Mouse (Mus musculus) v-Abl transformed pro-B cells (cell line): ENCODE results near the gene Phf19.

Experiments used
- in situ Hi-C, 2 experiments: fragments of 400-800 bp; cut with MboI; formaldehyde crosslinking; loops; one replicate each; pipeline ENCODE4 v1.15.1; 2025; ENCODE audit not compliant: unreplicated experiment in 2 of 2

The Phf19 gene

DNA sequence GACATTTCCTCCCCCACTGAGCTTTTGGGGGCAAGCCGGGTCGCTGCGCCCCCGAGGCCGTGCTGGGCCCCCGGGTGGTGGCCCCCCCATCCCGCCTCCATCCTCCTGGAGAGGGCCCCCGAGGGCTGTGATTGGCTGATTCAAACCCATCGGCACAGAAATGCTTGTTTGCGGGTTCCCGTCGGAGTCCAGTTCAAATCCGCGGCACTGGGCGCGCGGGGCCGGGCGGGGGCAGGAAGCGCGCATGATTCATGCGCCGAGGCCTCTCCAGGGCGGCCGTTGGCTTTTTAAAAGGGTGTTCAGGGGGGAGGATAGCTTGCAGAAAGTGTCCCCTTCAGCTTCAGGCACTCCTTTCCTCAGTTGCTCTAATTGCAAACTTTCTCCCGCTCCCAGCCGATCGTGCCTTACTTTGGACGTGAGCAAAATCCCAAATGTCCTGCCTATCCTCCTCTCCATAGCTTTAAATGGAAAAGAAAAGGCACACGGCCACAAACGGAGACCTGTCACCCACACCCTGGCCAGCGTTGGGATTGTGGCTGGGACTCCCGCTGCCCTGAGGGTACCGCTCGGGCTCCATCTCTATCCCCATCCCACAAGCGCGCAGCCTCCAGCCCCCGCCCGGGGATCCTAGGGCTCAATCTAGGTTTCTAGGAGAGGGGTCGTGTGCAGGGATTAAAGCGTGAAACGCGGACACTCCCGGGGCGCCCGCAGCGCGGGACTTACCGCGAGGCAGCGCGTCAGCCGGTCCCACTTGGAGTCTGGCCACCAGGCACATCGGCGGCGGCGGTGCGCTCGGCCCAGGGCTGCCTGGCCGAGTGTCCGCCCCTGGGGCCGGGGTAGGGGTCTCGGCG is at the start of gene Phf19:
TSS of gene Phf19 (minus strand) at position 809 of the 851 bp plus-strand sequence.
- in situ Hi-C loops, result no loop called here

DNA sequence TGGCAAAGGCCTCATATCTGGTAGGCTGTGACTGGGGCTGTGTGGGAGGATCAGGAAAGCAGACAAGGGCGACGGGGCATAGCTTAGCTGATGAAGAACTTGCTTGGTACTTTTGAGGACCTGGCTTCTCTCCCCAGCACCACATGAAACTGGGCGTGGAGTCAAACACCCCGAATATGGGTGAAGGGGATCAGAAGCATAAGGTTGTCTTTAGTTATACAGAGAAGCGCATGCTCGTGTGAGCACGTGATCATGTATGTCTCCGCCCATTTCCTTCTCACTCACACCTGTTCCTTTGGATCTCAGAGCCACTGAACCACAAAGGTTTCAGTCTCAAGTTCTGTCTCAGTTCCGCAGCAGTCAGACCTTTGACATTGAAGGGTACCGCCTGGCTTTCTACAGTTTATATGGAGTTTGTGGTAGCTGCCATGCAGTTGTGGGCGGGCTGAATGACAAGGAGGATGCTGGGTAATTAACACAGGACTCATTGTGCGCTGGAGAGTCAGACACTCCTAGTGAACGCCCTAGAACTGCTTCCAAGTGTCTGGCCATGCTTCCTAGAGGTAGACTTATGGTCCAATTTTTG is 49.6 kb upstream of the Phf19 start:
- in situ Hi-C loops, result loop anchor here (5.0 to 25.0 kb wide), 4 partner anchors 61 to 191 kb away; partner anchors contain the start of genes Cutal (in 2 of the 2), Psmd5 (in 2 of the 2) and Hspa5 (in 1 of the 2)

- in situ Hi-C loops, result loop anchor here (5.0 to 25.0 kb wide), 4 partner anchors 61 to 191 kb away; partner anchors contain the start of genes Cutal (in 2 of the 2), Psmd5 (in 2 of the 2) and Hspa5 (in 1 of the 2)
These were observed 49.1 kb upstream of the Phf19 start for GRCm38 (mm10) chr2:34962893-34963292.

DNA sequence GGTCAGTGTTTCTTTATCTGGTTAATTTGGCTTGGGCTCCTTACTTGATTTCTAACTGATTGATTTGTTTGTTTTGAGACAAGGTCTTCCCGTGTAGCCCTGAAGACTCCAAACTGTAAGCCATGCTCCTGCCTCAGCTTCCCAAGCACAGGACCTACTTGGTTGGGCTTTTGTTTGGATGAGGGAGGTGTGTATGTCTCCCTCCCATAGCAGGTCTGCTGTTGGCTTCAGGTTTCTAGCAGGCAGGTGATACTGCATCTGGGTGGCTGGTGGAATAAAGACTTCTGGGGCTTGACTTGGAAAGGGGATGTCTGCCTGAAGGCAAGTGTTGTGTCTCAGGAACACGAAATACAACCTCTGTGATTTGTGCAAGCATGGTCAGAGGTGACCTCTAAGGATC is 48.4 kb upstream of the Phf19 start:
- in situ Hi-C loops, result loop anchor here (5.0 to 25.0 kb wide), 4 partner anchors 60 to 190 kb away; partner anchors contain the start of genes Cutal (in 2 of the 2), Psmd5 (in 2 of the 2) and Hspa5 (in 1 of the 2)

DNA sequence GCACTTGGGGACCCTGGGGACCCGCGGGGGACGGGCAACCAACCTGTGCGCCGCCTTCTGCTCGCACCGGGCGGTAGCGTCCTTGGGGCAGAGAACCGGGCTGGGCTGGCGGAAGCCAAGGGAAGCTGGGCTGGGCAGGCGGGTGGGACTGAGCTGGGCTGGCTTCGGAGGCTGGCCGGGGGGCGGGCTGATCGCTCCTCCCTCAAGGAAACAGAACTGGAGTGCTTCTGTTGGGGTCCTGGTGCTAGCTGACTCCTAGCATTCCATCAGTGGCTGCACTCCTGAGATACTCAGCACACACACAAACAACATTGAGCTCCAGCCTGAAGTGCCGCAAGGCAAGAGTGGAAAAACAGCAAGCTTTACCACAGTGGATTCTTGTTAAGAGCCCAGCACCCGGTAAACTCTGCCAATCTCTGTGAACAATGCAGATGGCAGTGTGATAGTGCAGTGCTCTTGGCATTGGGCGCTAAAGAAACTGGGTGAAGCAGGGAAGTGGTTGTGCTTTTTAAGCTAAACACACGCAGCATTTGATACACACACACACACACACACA is 47.7 kb upstream of the Phf19 start, which contains the start of gene Traf1:
TSS of gene Traf1 (minus strand) at position 292 of the 556 bp plus-strand sequence.
- in situ Hi-C loops, result loop anchor here (5.0 to 25.0 kb wide), 4 partner anchors 59 to 189 kb away; partner anchors contain the start of genes Cutal (in 2 of the 2), Psmd5 (in 2 of the 2) and Hspa5 (in 1 of the 2)

GRCm38 (mm10) chr2:34960966-34961365 is 47.1 kb upstream of the Phf19 start:
- in situ Hi-C loops, result loop anchor here (5.0 to 25.0 kb wide), 4 partner anchors 59 to 189 kb away; partner anchors contain the start of genes Cutal (in 2 of the 2), Psmd5 (in 2 of the 2) and Hspa5 (in 1 of the 2)

- in situ Hi-C loops, result loop anchor here (5.0 to 25.0 kb wide), 4 partner anchors 58 to 188 kb away; partner anchors contain the start of genes Cutal (in 2 of the 2), Psmd5 (in 2 of the 2) and Hspa5 (in 1 of the 2)
These were observed 46.6 kb upstream of the Phf19 start for GRCm38 (mm10) chr2:34960466-34960865.

GRCm38 (mm10) chr2:34958582-34958981 is 44.8 kb upstream of the Phf19 start:
- in situ Hi-C loops, result loop anchor here in 1 of 2 experiments (25.0 kb wide), 1 partner anchor 96 kb away; the partner anchor contains the start of genes Cutal and Psmd5

GRCm38 (mm10) chr2:34958036-34958435 is 44.2 kb upstream of the Phf19 start:
- in situ Hi-C loops, result loop anchor here in 1 of 2 experiments (25.0 kb wide), 1 partner anchor 96 kb away; the partner anchor contains the start of genes Cutal and Psmd5

DNA sequence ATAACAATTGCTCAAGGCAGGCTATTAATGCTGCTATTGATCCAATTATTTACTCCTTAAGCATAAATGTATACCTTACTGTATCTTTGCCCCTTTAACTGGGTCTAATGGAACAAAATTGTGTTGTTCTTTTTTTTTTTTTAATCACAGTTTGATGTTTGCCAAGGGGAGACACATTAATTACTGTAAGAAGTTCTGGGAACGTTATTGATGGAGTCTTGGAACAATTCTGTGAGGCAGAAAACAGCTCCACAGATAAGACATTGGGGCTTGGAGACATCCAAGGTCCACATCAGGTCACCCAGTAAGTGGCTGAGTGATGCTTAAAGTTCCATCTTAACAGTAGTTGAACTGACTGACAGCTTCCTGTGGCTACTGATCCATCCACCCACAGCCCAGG is 43.6 kb upstream of the Phf19 start:
- in situ Hi-C loops, result loop anchor here in 1 of 2 experiments (25.0 kb wide), 1 partner anchor 95 kb away; the partner anchor contains the start of genes Cutal and Psmd5

- in situ Hi-C loops, result loop anchor here in 1 of 2 experiments (25.0 kb wide), 1 partner anchor 95 kb away; the partner anchor contains the start of genes Cutal and Psmd5
These were observed 43.1 kb upstream of the Phf19 start for GRCm38 (mm10) chr2:34956941-34957340.

DNA sequence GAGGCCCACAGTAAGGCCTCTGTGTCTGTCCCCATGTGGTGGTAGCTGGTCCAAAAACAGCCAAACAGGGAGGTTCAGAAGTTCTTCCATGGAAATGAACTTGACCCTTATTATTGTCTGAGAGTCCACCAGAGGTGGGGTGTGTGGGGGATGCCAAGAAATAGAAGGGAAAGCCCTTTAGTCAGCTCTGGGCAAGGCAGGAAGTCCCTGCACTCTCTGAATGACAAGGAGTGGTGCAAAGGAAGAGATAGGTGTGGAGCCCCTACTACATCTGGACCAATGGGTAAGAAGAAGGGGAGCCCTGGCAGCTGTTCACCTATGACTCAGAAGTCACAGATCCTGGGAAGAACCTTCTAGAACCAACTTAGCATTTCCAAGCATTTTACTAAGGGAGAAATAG is 40.5 kb upstream of the Phf19 start:
- in situ Hi-C loops, result loop anchor here in 1 of 2 experiments (25.0 kb wide), 1 partner anchor 92 kb away; the partner anchor contains the start of genes Cutal and Psmd5

DNA sequence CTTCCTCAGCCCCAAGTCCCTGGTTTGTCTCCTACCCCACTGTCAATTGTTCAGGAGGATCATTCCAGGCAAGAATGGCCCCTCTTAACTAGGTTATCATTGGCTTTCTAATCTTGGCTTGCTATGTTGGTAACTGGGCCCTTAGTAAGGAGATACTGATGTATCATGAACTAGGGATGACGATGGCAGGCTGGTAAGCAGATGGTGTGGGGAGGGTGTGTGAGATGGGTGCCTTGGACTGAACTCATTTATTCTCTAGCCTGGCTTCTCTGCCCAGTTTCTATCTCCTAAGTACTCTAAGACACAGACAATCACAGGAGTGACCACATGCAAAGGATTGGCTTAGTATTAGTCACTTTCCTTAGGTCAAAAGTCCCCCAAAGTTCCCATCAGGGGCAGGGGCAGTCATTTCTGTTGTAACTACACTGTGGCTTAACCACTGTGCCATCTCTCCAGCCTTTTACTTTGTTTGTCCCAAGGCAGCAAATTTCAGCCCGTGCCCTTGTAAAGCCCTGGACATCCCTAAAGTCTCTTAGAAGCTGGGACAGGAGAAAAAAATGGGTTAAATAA is 39.8 kb upstream of the Phf19 start:
- in situ Hi-C loops, result loop anchor here in 1 of 2 experiments (25.0 kb wide), 1 partner anchor 91 kb away; the partner anchor contains the start of genes Cutal and Psmd5

DNA sequence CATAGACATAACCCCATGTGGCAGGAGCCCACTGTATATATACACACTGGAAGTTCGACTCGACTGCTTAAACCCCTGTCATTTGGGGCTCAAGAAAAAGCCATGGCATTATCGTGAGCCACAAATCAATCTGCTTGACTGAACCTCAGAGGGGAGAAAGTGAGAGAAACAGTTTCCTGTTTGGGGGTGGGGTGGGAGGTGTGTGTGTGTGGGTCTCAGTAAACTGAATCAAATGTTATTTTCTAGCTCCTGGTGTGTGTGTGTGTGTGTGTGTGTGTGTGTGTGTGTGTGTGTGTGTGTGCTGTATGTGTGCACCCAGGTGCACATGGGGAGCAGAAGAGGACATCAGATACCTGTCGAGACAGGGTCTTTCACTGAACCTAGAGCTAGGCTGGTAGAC is 39.2 kb upstream of the Phf19 start:
- in situ Hi-C loops, result loop anchor here in 1 of 2 experiments (25.0 kb wide), 1 partner anchor 91 kb away; the partner anchor contains the start of genes Cutal and Psmd5

- in situ Hi-C loops, result loop anchor here in 1 of 2 experiments (25.0 kb wide), 1 partner anchor 89 kb away; the partner anchor contains the start of genes Cutal and Psmd5
These were observed 37.6 kb upstream of the Phf19 start for GRCm38 (mm10) chr2:34951469-34951868.

DNA sequence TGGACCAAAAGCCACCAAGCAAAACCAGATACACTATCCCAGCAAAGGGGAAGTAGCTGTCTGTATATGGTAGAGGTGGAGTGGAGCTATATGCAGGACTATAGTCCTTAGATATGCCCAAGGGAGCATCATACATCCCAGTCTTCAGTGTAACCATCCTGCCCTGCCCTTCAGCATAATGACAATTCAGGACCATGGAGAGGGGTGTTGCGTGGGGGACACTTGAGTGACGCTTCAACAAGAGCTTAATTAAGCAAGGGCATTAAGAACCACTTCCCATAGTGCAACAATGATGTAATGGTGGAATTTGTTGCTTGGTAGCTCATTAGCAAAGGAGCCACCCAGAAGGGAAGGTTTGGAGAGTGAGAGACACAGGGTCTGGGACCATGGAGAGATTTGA is 34.8 kb upstream of the Phf19 start:
- in situ Hi-C loops, result no loop called here

- in situ Hi-C loops, result no loop called here
These were observed 32.2 kb upstream of the Phf19 start for GRCm38 (mm10) chr2:34946046-34946445.

DNA sequence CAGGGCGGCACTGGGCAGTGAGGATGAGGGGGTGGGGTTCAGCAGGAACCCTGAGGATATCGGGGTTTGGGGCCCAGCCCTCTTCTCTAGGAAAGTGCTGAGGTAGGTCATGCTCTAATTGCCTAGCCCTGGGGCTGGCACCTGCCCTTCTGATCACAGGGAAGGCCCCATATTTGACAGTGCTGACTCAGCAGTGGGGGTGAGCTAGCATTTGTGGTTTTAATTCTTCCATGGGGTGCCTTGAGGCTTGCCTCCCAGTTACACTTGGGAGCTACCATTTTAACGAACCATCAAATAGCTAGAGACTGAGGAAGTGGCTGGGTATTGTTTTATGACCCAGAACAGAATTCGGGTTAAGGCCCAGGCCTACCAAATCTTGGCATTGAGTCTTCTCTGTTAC is 31.8 kb upstream of the Phf19 start:
- in situ Hi-C loops, result no loop called here

DNA sequence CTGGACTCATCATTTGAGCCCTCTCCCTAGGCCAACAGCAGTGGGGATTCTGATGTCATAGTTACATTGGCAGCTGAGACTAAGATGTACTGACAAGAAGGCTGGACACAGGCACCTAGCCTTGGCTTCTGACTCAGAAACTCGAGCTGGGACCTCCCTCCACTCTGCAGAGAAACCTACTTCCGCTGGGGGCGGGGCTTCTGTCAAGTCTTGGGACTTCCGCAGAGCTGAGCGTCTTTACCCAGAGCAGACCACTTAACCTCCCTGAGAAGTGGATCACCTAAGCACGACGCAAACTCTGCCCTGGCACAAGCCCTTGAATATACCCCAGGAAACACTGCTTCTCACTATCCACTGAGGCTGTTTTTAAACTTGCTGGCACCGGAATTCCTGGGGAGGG is 30.9 kb upstream of the Phf19 start:
- in situ Hi-C loops, result no loop called here
